Mouse (Mus musculus) layer of hippocampus, postnatal 10 days (tissue): ENCODE measurements around the gene Edil3. TPM values are rescaled to one million over a fixed set of nuclear protein-coding genes. Genes with fewer than 3 reads are reported as not detected.
"Not testable (repeated sequence)": the region's sequence is repeated elsewhere in the genome, so short reads cannot be mapped to it uniquely, and the experiment has no call there.

ENCODE experiments used
- DNase-seq, 2 experiments: peaks; one replicate each; pipeline ENCODE4 v3.0.0; 2021; ENCODE audit warnings: low spot score in 2 of 2
- total RNA-seq, 2 experiments: library from RNA; stranded (reverse); gene quantifications; 2 replicates each; pipeline ENCODE4 v1.2.3; 2021

The Edil3 gene
- total RNA-seq, 2 experiments from 2014 or later, result 46.7 to 49.8 TPM

DNA sequence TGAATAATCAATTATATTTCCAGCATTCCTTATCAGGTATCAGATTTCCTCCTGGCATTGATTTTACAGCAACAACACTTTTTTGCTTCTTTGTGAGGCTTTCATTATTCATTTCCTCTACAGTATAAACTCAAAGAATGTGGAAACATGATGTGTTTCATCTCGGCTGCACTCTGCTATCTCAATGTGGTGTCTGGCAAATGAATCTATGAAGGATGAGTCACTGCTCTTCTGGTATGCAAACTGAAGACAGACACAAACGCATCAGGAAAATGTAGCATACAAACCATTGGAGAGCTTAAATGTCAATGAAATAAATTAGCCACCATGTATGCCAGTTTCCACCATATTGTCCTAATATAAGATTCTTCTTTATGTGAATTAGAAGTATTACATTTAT is 117.3 kb downstream of the Edil3 start:
- DNase-seq, result no peak

DNA sequence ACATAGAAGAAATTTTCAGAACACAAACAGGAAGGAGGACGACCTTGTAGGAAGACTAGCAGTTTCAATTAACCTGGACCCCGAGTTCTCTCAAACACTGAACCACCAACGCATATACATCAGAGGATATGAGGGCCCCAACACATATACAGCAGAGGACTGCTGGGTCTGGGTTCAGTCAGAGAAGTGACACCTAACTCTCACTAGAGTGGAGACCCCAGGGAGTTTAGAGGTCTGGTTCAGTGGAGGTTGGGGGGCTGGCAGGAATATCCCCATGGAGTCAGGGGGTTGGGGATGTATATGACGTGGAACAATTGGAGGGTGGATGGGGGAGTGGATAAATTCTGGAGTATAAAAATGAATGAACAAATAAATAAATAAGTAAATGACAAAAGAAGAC is 151.1 kb downstream of the Edil3 start:
- no peak for DNase-seq

DNA sequence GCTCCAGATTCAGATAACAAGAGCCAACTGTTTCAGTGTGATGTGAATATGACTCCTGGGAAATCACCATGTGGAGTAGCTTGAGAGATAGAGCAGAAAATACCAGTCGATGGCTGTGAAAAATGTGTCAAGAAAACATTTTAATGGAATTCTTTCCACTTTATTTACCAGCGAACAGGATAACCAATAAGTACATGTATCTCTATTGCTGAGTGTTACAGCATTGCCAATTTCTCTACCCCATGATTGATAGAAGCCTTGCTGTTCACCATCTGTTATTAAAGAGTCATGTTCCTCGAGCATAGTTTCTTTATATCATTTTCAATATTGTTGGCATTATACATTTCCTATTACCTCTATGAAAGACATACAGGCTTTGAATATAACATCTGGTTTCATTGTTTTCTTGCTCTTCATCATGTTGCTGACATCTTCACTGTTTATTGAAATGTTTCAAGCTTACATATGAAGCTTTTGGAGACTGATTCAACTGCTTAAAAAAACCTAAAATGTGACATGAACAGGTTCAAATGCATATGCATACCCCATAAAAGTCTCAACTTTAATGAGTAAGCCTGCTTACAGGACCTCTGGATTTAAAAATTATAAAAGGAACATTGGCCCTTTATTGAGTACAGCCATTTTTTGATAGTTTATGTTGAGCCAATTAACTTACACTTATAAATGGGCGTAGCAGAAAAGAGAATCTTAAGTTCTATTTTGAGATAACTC is 186.6 kb downstream of the Edil3 start:
- DNase-seq, result no peak

- no peak for DNase-seq
Observed at GRCm38 (mm10) chr13:89012500-89012899, 191.2 kb downstream of the Edil3 start.

DNA sequence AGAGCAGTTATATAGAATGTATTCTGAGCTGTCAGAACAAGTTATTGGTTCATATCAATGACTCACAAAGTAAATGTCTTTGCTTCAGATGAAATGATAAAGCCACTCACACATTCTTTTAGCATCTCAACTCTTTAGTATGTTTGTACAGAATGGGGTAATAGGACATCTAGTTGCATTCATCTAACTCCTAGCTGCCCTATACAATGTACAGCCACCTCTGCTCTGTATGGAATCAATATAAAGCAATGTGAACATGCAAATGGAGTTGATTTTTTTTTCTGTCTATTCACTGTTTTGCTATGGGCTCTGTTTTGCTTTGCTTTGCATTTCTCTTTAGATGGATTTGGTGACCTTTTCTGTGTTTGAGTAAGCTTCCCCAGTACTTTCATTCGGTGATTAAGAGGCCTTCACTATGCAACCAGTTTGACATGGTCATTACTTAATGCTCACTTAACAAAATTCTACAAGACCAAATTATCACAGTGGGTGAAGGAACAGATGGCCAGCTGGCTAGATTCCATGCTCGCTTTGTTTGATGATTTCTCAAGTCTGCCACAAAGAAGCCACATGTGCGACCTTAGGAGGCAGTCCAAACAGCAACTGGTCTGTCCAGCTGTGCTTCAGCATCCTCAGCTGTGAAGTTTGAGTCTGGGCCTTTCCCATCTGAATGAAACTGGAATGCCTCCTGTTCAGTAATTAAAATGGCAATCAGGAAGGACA is 208.7 kb downstream of the Edil3 start:
- peak; percentile 16 to 26 for DNase-seq

DNA sequence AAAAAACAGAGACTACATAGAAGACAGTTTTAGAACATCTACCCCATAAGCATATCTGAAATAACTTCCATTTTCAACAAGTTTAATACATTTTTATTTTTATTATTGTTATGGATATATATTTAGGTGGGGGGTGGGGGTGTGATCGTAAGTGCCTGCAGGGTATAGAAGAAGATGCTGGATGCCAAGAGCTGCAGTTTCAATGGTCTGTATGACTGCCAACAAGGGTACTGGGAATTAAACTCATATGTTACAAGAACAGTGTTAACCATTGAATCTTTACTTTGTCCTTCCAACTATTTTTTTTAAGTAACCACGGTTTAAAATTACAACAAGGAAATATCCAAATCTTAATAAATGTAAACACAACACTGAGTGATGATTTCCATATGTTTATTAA is 214.4 kb downstream of the Edil3 start:
- DNase-seq, result no peak

- DNase-seq, result no peak
Observed at GRCm38 (mm10) chr13:89041495-89041894, 220.2 kb downstream of the Edil3 start.

DNA sequence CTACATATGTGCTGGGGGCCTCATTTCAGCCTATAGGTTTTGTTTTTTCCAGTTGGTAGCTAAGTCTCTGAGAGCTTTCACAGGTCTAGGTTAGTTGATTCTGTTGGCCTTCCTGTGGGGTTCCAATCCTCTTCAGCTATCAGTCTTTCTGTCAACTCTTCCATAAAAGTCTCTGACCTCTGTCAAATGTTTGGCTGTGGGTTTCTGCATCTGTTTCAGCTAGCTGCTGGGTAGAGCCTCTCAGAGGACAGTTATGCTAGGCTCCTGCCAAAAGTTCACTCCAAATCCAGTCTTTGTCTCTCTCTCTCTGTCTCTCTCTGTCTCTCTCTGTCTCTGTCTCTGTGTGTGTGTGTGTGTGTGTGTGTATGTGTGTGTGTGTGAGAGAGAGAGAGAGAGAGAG is 248.9 kb downstream of the Edil3 start:
- DNase-seq, result not testable (repeated sequence)

DNA sequence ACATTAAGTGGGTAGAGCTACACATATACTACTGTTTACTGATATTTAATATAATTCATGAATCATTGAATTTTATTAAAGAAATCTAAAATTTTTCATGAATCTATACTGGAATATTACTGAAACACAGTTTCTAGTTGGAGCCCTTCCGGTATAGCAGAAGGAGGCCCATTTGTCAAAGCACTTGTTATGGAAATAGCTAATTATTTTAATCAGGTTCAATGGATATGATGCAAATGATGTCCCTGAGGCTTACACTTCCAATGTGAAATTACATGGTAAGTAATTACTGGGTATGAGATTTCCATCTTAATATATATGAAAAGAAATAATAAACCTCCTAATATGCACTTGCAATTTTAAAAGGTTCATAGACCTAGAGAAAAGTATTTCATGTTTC is 254.9 kb downstream of the Edil3 start:
- no peak for DNase-seq

DNA sequence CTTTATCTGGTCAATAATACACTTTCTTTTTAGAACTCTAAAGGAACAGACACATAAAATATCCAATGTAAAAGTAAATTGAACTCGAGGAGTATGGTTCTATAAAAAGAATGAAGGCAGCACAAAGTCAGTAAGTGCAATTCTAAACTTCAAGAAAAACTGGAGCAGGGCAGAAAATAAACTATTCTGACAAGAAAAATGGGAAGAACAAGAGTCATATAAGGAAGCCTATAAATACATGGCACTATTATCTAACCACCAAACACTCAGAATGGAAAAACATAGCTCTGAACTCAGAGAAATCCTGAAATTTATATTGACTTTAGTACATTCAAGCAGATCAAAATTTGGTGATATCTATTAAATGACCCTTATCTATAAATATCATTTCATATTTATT is 284.6 kb downstream of the Edil3 start:
- no peak for DNase-seq

- no peak for DNase-seq
Observed at GRCm38 (mm10) chr13:89117551-89117950, 296.3 kb downstream of the Edil3 start.

GRCm38 (mm10) chr13:89119809-89120208 is 298.5 kb downstream of the Edil3 start:
- DNase-seq, result no peak

- no peak for DNase-seq
Observed at GRCm38 (mm10) chr13:89122511-89123253, 301.4 kb downstream of the Edil3 start.

- DNase-seq, result no peak
Observed at GRCm38 (mm10) chr13:89123396-89123795, 302.1 kb downstream of the Edil3 start.

DNA sequence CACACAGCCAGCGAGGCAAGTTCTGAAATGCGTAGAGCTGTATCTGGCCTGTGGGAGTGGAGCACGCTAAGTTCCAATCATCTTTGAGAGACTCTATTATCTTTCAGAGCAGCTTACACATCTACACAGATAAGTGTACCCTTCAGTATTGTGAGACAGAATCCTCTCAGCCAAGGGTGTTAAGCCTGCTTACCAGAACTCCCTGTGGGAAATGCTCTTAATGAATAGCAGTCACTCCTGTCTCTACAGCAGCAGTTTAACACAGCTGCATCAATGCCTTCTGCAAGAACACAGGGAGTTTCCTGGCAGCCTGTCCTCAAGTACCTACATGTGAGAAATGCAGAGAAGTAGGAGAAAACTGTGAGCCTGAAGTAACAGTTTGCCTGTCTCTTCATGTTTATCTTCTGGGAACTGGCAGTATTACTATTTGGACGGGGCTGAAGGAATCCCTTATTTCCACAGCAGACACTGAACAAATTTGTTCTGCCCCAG is 324.8 kb downstream of the Edil3 start:
- peak; percentile 10 to 21 for DNase-seq

GRCm38 (mm10) chr13:89151878-89152277 is 330.6 kb downstream of the Edil3 start:
- no peak for DNase-seq

DNA sequence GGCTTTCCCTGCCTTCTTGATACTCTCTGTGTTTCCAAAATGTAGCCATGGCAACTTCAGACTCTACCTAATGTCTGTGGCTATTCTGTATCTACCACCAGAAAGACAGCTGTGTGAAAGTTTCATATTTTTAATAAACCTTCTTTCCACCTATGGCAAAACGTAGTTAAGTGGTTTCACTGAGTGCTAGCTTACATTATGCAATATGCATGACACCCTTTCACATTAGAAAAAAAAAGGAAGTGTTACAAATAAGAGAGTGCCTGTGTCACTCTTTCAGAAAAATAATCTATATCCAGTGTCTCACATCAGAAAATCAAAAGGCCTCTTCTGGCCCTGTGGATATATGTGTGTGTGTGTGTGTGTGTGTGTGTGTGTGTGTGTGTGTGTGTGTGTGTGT is 346.7 kb downstream of the Edil3 start:
- no peak for DNase-seq

- no peak for DNase-seq
Observed at GRCm38 (mm10) chr13:89170040-89170439, 348.8 kb downstream of the Edil3 start.

GRCm38 (mm10) chr13:89175154-89175553 is 353.9 kb downstream of the Edil3 start:
- DNase-seq, result no peak

DNA sequence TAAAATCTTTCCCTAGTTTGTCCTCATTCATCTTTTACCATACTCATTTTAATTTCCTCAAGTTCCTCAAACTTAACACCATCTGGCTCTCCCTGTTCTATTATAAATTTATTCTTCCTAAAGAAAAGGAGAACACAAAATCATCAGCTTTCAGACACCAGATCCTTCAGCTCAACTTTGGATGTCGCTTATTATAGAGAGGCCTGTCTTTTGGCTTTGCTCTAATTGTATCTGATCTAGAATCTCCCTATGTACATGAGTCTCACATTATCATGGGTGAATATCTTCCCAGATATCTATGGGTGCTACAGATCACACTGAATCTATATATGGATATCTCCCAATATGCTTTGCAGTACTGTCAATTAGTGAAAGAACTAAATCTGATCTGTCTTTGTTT is 367.8 kb downstream of the Edil3 start:
- no peak for DNase-seq

GRCm38 (mm10) chr13:89197019-89197418 is 375.7 kb downstream of the Edil3 start:
- DNase-seq, result no peak

DNA sequence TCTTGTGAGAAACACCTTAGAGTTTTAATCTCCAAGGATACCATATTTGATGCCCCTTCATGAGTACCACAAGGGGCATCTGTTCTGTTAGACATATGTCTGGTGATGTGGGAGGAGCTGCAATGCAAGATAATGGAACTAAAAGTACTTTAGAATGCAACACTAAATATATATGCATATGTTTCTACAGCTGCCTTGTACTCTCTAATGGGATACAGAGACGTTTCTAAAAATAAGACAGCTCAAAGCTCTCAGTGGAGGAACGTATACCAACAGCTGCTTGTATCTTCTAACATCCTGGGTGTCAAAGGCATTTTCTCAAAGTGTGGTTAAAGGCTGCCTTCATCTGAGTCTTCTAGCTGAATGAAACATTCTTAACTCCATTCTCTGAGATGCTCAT is 378.0 kb downstream of the Edil3 start:
- no peak for DNase-seq
